Comparison of ENCODE assay signal across 12 mouse cellular contexts in genomic region chr5:120431649-120432485, GRCm38 (mm10). TPM values are rescaled to one million over a fixed set of nuclear protein-coding genes. Genes with fewer than 3 reads are reported as not detected.
DNase-seq lines count a peak whose midpoint lies in the region; ATAC-seq and TF ChIP-seq lines count a peak whose summit lies in the region.
"Had no signal": no experiment of that assay in that cellular context is flagged by ENCODE, and none has a peak within 500 bp of the region (broad histone marks: within the 10 kb centered on the region; RNA-seq: fewer than 3 reads in every experiment).

Gene Lhx5, plus strand, starts transcription at chr5:120431699.

- no peak for TF ChIP-seq POLR2A in kidney, adult 2 months (IDR thresholded peaks at IDR 0.05; ENCODE audit: low read depth, low read length)

- H3K4me2 ChIP-seq in embryonic facial prominence, embryonic 11.5 days (ENCODE audit: low read depth, low read length): no peak within 1 kb of the TSS; the same call in 1 of the 2 replicates

- TF ChIP-seq CTCF in left cerebral cortex, adult 2 months (IDR thresholded peaks at IDR 0.05): no peak
- TF ChIP-seq CTCF in kidney, adult 2 months (conservative IDR thresholded peaks at IDR 0.05; ENCODE audit: insufficient read depth, insufficient read length, low read depth, low read length): no peak

- H3K4me3 ChIP-seq in left cerebral cortex, adult 2 months: peak within 1 kb of the TSS; percentile 4; the same call in 1 of the 2 replicates
- H3K4me3 ChIP-seq in embryonic facial prominence, embryonic 11.5 days (ENCODE audit: low read depth, low read length): peak within 1 kb of the TSS; percentile 21
- H3K4me3 ChIP-seq in limb, embryonic 10.5 days: peak within 1 kb of the TSS; percentile 29; the same call in 1 of the 2 replicates
- H3K4me3 ChIP-seq in kidney, adult 2 months (ENCODE audit: insufficient read depth, low read depth, low read length): no peak within 1 kb of the TSS
- H3K4me3 ChIP-seq: erythroblast, embryonic 14.5 days had no signal

- H3K9me3 ChIP-seq in embryonic facial prominence, embryonic 11.5 days (replicated peaks; ENCODE audit: control insufficient read depth, low read length): no peaks in the 10 kb centered on the region
- H3K9me3 ChIP-seq in limb, embryonic 10.5 days (replicated peaks): no peaks in the 10 kb centered on the region

- H3K27ac ChIP-seq in left cerebral cortex, adult 2 months: no peak within 1 kb of the TSS
- no peak within 1 kb of the TSS for H3K27ac ChIP-seq in embryonic facial prominence, embryonic 11.5 days (replicated peaks; ENCODE audit: low read depth, low read length)
- no peak within 1 kb of the TSS for H3K27ac ChIP-seq in limb, embryonic 10.5 days
- no peak within 1 kb of the TSS for H3K27ac ChIP-seq in kidney, adult 2 months (ENCODE audit: insufficient read depth, low read depth, low read length)
- H3K27ac ChIP-seq: kidney, postnatal 0 days had no signal

- under 1% methylated on average over 69 of the region's 69 CpGs for WGBS in embryonic facial prominence, embryonic 11.5 days
- under 1% methylated on average over 69 of the region's 69 CpGs for WGBS in limb, embryonic 10.5 days
- 2% methylated on average over 69 of the region's 69 CpGs for WGBS in kidney, adult 2 months

- intact Hi-C loops in left cerebral cortex, adult 2 months (cut with DNase I): loop anchor here (10.0 kb wide), 2 partner anchors 627 to 1557 kb away; no protein-coding TSS in a partner anchor

- no peak within 1 kb of the TSS for H3K9ac ChIP-seq in embryonic facial prominence, embryonic 11.5 days (replicated peaks; ENCODE audit: low read length)

- no peaks in the 10 kb centered on the region for H3K36me3 ChIP-seq in embryonic facial prominence, embryonic 11.5 days (replicated peaks; ENCODE audit: control insufficient read depth, insufficient read depth, low read depth, low read length)
- no peaks in the 10 kb centered on the region for H3K36me3 ChIP-seq in limb, embryonic 10.5 days
- no peaks in the 10 kb centered on the region for H3K36me3 ChIP-seq in kidney, adult 2 months (ENCODE audit: control insufficient read depth, insufficient read depth, low read length)

- peaks cover 94% of the 10 kb centered on the region for H3K27me3 ChIP-seq in embryonic facial prominence, embryonic 11.5 days (ENCODE audit: control insufficient read depth, insufficient read depth, low read length)
- H3K27me3 ChIP-seq in limb, embryonic 10.5 days (ENCODE audit: low read depth, poor library complexity, severe bottlenecking): peaks cover 100% of the 10 kb centered on the region
- peaks cover 4% of the 10 kb centered on the region; the same call in 1 of the 2 replicates for H3K27me3 ChIP-seq in kidney, adult 2 months (replicated peaks; ENCODE audit: control insufficient read depth, insufficient read depth, low read length)

- no peaks in the 10 kb centered on the region; the same call in 1 of the 2 replicates for H3K4me1 ChIP-seq in embryonic facial prominence, embryonic 11.5 days (ENCODE audit: control insufficient read depth, insufficient read depth, low read length)
- peaks cover 26% of the 10 kb centered on the region for H3K4me1 ChIP-seq in limb, embryonic 10.5 days
- no peaks in the 10 kb centered on the region for H3K4me1 ChIP-seq in kidney, adult 2 months (ENCODE audit: control insufficient read depth, insufficient read depth, low read length)

- ATAC-seq in embryonic facial prominence, embryonic 11.5 days (replicated peaks; ENCODE audit: insufficient number of reproducible peaks, low FRiP score, low TSS enrichment, low read depth): no peak

- no peak for DNase-seq in left cerebral cortex, adult 2 months (ENCODE audit: extremely low spot score in 1 of 2, low spot score in 2 of 2)
- no peak for DNase-seq in left cerebral cortex, adult 11 months (ENCODE audit: low spot score)
- DNase-seq in embryonic facial prominence, embryonic 11.5 days (ENCODE audit: low spot score): no peak
- DNase-seq in limb, embryonic 10.5 days (ENCODE audit: low spot score): peak; percentile 62
- peak; percentile 68 to 72 for DNase-seq in right cerebral cortex, postnatal 10 days (ENCODE audit: low spot score in 2 of 2)
- no peak for DNase-seq in liver
- no peak for DNase-seq in kidney, adult 11 months
- no peak for DNase-seq in kidney, adult 2 months
- DNase-seq: lung, postnatal 10 days had no signal

RNA-seq across cellular contexts. Expression of gene Lhx5, which starts in this region (rescaled TPM):
- not detected for total RNA-seq in left cerebral cortex, adult 2 months (2021)
- polyA plus RNA-seq in embryonic facial prominence, embryonic 11.5 days (2014; fragmentation: Nextera tagmentation; extraction: Ambion mirVana): 1.5 and 2.9 TPM in 2 replicates
- polyA plus RNA-seq in limb, embryonic 10.5 days (2016; fragmentation: Nextera tagmentation; extraction: Ambion mirVana): not detected in 2 replicates
- polyA plus RNA-seq in kidney, adult 2 months (2012; rRNA removed): not detected in 2 replicates
- polyA plus RNA-seq: erythroblast, embryonic 14.5 days; kidney, postnatal 0 days; spleen, adult 2 months had no signal

Comparison
In these comparisons a context has a peak if more than half of its experiments do, and no peak if none do; other contexts are left out.
1. Peak in DNase-seq and H3K4me3 ChIP-seq in limb, embryonic 10.5 days; RNA of the gene not detected or under 1 TPM.
2. DNase-seq: peak in right cerebral cortex, postnatal 10 days (2 of 2); none in left cerebral cortex, adult 2 months (0 of 2), left cerebral cortex, adult 11 months (single experiment), embryonic facial prominence, embryonic 11.5 days (single experiment), liver (single experiment), kidney, adult 11 months (single experiment) and kidney, adult 2 months (single experiment).